Mouse (Mus musculus) C2C12 (cell line): ENCODE measurements at regions not wholly inside any gene's neighbourhood (a gene's known extent, or its start where the extent isn't known, plus 50 kb on each side); places are given as distances from the start of the nearest gene placed in this dataset.

Source experiments
- CEBPB ChIP-seq: IDR thresholded peaks from one replicate; pipeline ENCODE4 v1.6.1; 2011; ENCODE audit warnings: low read depth, mild to moderate bottlenecking, control low read depth, moderate library complexity
- CTCF ChIP-seq: IDR thresholded peaks from one replicate; pipeline ENCODE4 v1.5.1; 2011; ENCODE audit not compliant: control insufficient read depth, insufficient read depth, insufficient read length
- MAX ChIP-seq: IDR thresholded peaks from one replicate; pipeline ENCODE4 v1.6.1; 2011; ENCODE audit warnings: mild to moderate bottlenecking, control low read depth
- MYOG ChIP-seq: IDR thresholded peaks from one replicate; pipeline ENCODE4 v1.6.1; 2011; ENCODE audit not compliant: control insufficient read depth, insufficient read length; ENCODE audit errors: extremely low read depth
- USF1 ChIP-seq: IDR thresholded peaks from one replicate; pipeline ENCODE4 v1.6.1; 2011; ENCODE audit warnings: low read depth, mild to moderate bottlenecking, control low read depth, moderate library complexity

GRCm38 (mm10) chr16:74732940-74733776 is 321.5 kb upstream of the Robo2 start:
- TF ChIP-seq MYOG (no peak), USF1 (no peak), CTCF (no peak), CEBPB (no peak), MAX (no peak)
